7 mouse cellular contexts compared by ENCODE assay signal in genomic region chr11:77893283-77893682, GRCm38 (mm10). TPM values are rescaled to one million over a fixed set of nuclear protein-coding genes. Genes with fewer than 3 reads are reported as not detected.
DNase-seq lines count a peak whose midpoint lies in the region; ATAC-seq and TF ChIP-seq lines count a peak whose summit lies in the region.

No protein-coding gene starts in this region.

- H3K4me1 ChIP-seq in liver, adult 2 months (ENCODE audit: control insufficient read depth, insufficient read depth, low read length) = peaks cover 19% of the 10 kb centered on the region
- peaks cover 51% of the 10 kb centered on the region for H3K4me1 ChIP-seq in forebrain, postnatal 0 days (ENCODE audit: insufficient read depth)
- 0 out of 2 replicates have a peak, but pooled peaks cover 7% of the 10 kb centered on the region for H3K4me1 ChIP-seq in liver, embryonic 13.5 days (replicated peaks)
- peaks cover 32% of the 10 kb centered on the region for H3K4me1 ChIP-seq in stomach, embryonic 16.5 days (ENCODE audit: control insufficient read depth, insufficient read depth, low read length)

- 24% methylated on average over 6 of the region's 6 CpGs for WGBS in liver, adult 2 months
- WGBS in forebrain, postnatal 0 days = 16% methylated on average over 6 of the region's 6 CpGs
- 27% methylated on average over 6 of the region's 6 CpGs for WGBS in liver, embryonic 13.5 days (ENCODE audit: insufficient replicate concordance)
- WGBS in stomach, embryonic 16.5 days = 42% methylated on average over 6 of the region's 6 CpGs

- no peak for TF ChIP-seq POLR2A in liver, adult 2 months (IDR thresholded peaks at IDR 0.05; ENCODE audit: extremely low read depth, insufficient read depth, low read length)

- DNase-seq in liver, adult 2 months (ENCODE audit: extremely low read depth, low read depth, low spot score) = no peak
- no peak for DNase-seq in liver
- DNase-seq in forebrain, postnatal 0 days = no peak
- no peak for DNase-seq in liver, embryonic 13.5 days
- DNase-seq in layer of hippocampus, postnatal 14 days (ENCODE audit: low spot score in 2 of 2) = no peak
- DNase-seq in urinary bladder, postnatal 4 days (ENCODE audit: low spot score in 2 of 2) = no peak

- no peak for TF ChIP-seq CTCF in liver, adult 2 months (IDR thresholded peaks at IDR 0.05; ENCODE audit: low read depth, low read length)
- TF ChIP-seq CTCF in forebrain, postnatal 0 days (IDR thresholded peaks at IDR 0.05; ENCODE audit: low read depth) = no peak

- peak overlapping the region; percentile 86 for H3K9ac ChIP-seq in liver, adult 2 months (ENCODE audit: low read depth, low read length)
- H3K9ac ChIP-seq in forebrain, postnatal 0 days = no peak overlapping the region
- H3K9ac ChIP-seq in liver, embryonic 13.5 days = no peak overlapping the region
- peak overlapping the region; percentile 47; the same call in 1 of the 2 replicates for H3K9ac ChIP-seq in stomach, embryonic 16.5 days (ENCODE audit: low read length)

- no peaks in the 10 kb centered on the region for H3K9me3 ChIP-seq in forebrain, postnatal 0 days (ENCODE audit: low read length)
- H3K9me3 ChIP-seq in liver, embryonic 13.5 days (replicated peaks) = no peaks in the 10 kb centered on the region
- H3K9me3 ChIP-seq in stomach, embryonic 16.5 days (replicated peaks; ENCODE audit: control insufficient read depth, low read length) = no peaks in the 10 kb centered on the region

- H3K4me3 ChIP-seq in liver, adult 2 months (ENCODE audit: insufficient read depth, low read depth, low read length) = peak overlapping the region; percentile 67
- no peak overlapping the region for H3K4me3 ChIP-seq in forebrain, postnatal 0 days (ENCODE audit: low read depth, low read length)
- peak overlapping the region; percentile 35 for H3K4me3 ChIP-seq in liver, embryonic 13.5 days (replicated peaks)
- H3K4me3 ChIP-seq in stomach, embryonic 16.5 days (replicated peaks; ENCODE audit: low read length) = peak overlapping the region; percentile 21

- H3K27ac ChIP-seq in liver, adult 2 months (replicated peaks; ENCODE audit: insufficient read depth, low read depth, low read length) = peak overlapping the region; percentile 93
- H3K27ac ChIP-seq in forebrain, postnatal 0 days (ENCODE audit: low read depth, low read length) = peak overlapping the region; percentile 90
- H3K27ac ChIP-seq in liver, embryonic 13.5 days = peak overlapping the region; percentile 60; the same call in 1 of the 2 replicates
- peak overlapping the region; percentile 87 for H3K27ac ChIP-seq in stomach, embryonic 16.5 days (ENCODE audit: low read length)

- H3K79me2 ChIP-seq in liver, adult 2 months (ENCODE audit: control insufficient read depth, insufficient read depth, low read length) = peaks cover 15% of the 10 kb centered on the region; the same call in 1 of the 2 replicates

- H3K4me2 ChIP-seq in forebrain, postnatal 0 days (ENCODE audit: low read depth) = peak overlapping the region; percentile 6; the same call in 1 of the 2 replicates
- H3K4me2 ChIP-seq in liver, embryonic 13.5 days = peak overlapping the region; percentile 40
- H3K4me2 ChIP-seq in stomach, embryonic 16.5 days (ENCODE audit: low read depth, low read length) = peak overlapping the region; percentile 18

- no peak for ATAC-seq in forebrain, postnatal 0 days
- no peak for ATAC-seq in liver, embryonic 13.5 days (ENCODE audit: low read depth)
- ATAC-seq in stomach, embryonic 16.5 days (ENCODE audit: insufficient read depth, low FRiP score) = no peak

- peaks cover 12% of the 10 kb centered on the region; the same call in 1 of the 2 replicates for H3K36me3 ChIP-seq in liver, adult 2 months (ENCODE audit: control insufficient read depth, insufficient read depth, low read length)
- H3K36me3 ChIP-seq in forebrain, postnatal 0 days (ENCODE audit: insufficient read depth) = no peaks in the 10 kb centered on the region
- H3K36me3 ChIP-seq in liver, embryonic 13.5 days = no peaks in the 10 kb centered on the region; the same call in 1 of the 2 replicates
- H3K36me3 ChIP-seq in stomach, embryonic 16.5 days (ENCODE audit: control insufficient read depth, insufficient read depth, low read length) = no peaks in the 10 kb centered on the region

- no peaks in the 10 kb centered on the region for H3K27me3 ChIP-seq in liver, adult 2 months (ENCODE audit: control insufficient read depth, insufficient read depth, low read length)
- H3K27me3 ChIP-seq in forebrain, postnatal 0 days (ENCODE audit: insufficient read depth, low read length) = no peaks in the 10 kb centered on the region
- H3K27me3 ChIP-seq in liver, embryonic 13.5 days = peaks cover 54% of the 10 kb centered on the region
- H3K27me3 ChIP-seq in stomach, embryonic 16.5 days (ENCODE audit: control insufficient read depth, insufficient read depth, low read length) = 0 out of 2 replicates have a peak, but pooled peaks cover 5% of the 10 kb centered on the region

RNA-seq across cellular contexts. Expression of gene Pipox, which starts 0.6 kb away (rescaled TPM):
- total RNA-seq in liver, adult 2 months (2014; rRNA removed) = 238 and 251 TPM in 2 replicates
- polyA plus RNA-seq in liver, adult 2 months (2012; rRNA removed) = 219 and 222 TPM in 2 replicates
- 3.8 and 6.8 TPM in 2 replicates for total RNA-seq in forebrain, postnatal 0 days (2014; rRNA removed)
- 3.7 and 4.2 TPM in 2 replicates for polyA plus RNA-seq in forebrain, postnatal 0 days (2015; fragmentation: Nextera tagmentation; extraction: Ambion mirVana)
- 8.7 and 10.4 TPM in 2 replicates for polyA plus RNA-seq in liver, embryonic 13.5 days (2015; fragmentation: Nextera tagmentation; extraction: Ambion mirVana)
- polyA plus RNA-seq in stomach, embryonic 16.5 days (2015; fragmentation: Nextera tagmentation; extraction: Ambion mirVana) = 20.8 and 23.5 TPM in 2 replicates
- total RNA-seq in layer of hippocampus, postnatal 14 days (2021) = 1 to 10 TPM in 1 of 2 experiments, under 1 TPM in 1; 0.88 to 1.4 TPM

RNA-seq across cellular contexts. Expression of gene Sez6, which starts 37.3 kb away (rescaled TPM):
- total RNA-seq in liver, adult 2 months (2014; rRNA removed) = not detected in 2 replicates
- not detected in 2 replicates for polyA plus RNA-seq in liver, adult 2 months (2012; rRNA removed)
- total RNA-seq in forebrain, postnatal 0 days (2014; rRNA removed) = 150 and 194 TPM in 2 replicates
- 183 and 214 TPM in 2 replicates for polyA plus RNA-seq in forebrain, postnatal 0 days (2015; fragmentation: Nextera tagmentation; extraction: Ambion mirVana)
- polyA plus RNA-seq in liver, embryonic 13.5 days (2015; fragmentation: Nextera tagmentation; extraction: Ambion mirVana) = 0.03 and 0.20 TPM in 2 replicates
- polyA plus RNA-seq in stomach, embryonic 16.5 days (2015; fragmentation: Nextera tagmentation; extraction: Ambion mirVana) = 2.0 and 2.3 TPM in 2 replicates
- 100 to 1,000 TPM; 162 to 163 TPM for total RNA-seq in layer of hippocampus, postnatal 14 days (2021)

Comparison
In these comparisons a context has a peak if more than half of its experiments do, and no peak if none do; other contexts are left out.
1. H3K9ac ChIP-seq: peak in liver, adult 2 months (single experiment) and stomach, embryonic 16.5 days (single experiment); none in forebrain, postnatal 0 days (single experiment) and liver, embryonic 13.5 days (single experiment).
2. RNA of gene Sez6, which starts 37.3 kb away (polyA plus RNA-seq): 183 to 214 TPM in forebrain, postnatal 0 days; 2.0 to 2.3 TPM in stomach, embryonic 16.5 days, 0.03 to 0.20 TPM in liver, embryonic 13.5 days and not detected in liver, adult 2 months; every median in the first group is over 10 times any median in the second.
3. Peak in every context shown above with its lines, with median percentiles within 50 percentile points of each other: H3K27ac ChIP-seq and H3K4me2 ChIP-seq.